Mouse (Mus musculus): Measurements from ENCODE around the gene Pkm.

The Pkm gene

DNA sequence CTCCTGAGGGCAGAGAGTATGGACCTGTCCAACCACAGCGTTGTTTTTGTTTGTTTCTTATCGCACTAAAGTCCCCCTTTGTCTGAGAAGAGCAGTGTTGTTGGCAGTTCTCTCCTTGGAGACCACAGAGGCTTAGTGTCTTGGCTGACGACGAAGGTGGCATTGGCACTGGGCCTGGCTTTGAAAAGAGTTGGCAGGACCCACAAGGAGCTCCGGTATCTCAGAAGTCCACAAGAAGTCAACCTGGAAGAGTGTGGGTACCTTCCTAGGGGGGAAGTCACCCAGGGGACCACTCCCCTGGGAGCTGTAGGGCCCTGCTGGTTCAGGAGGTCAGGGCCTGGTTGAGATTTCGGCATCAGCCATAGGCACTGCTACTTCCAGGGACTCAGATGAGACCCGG is 44.9 kb downstream of the Pkm start:
- in situ Hi-C loops (cut with MboI; ENCODE audit: low sequenced_read_pairs): no loop called here

DNA sequence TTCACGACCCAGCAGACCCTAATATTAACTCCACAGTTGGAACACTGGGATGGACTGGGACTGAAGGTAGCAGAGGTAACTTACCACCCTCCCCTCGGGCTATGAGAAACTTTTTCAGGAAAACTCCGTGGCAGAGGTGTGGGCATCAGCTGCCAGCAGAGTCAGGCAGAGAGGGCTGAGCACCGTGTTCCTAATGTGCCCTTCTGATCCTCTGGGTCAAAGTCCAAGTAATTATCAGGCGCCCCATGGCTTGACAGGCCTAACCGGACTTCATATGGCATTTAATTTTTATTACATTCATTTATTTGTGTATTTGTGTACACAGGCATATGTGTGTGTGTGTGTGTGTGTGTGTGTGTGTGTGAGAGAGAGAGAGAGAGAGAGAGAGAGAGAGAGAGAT is 46.9 kb downstream of the Pkm start:
- in situ Hi-C loops (cut with MboI; ENCODE audit: low sequenced_read_pairs): no loop called here

DNA sequence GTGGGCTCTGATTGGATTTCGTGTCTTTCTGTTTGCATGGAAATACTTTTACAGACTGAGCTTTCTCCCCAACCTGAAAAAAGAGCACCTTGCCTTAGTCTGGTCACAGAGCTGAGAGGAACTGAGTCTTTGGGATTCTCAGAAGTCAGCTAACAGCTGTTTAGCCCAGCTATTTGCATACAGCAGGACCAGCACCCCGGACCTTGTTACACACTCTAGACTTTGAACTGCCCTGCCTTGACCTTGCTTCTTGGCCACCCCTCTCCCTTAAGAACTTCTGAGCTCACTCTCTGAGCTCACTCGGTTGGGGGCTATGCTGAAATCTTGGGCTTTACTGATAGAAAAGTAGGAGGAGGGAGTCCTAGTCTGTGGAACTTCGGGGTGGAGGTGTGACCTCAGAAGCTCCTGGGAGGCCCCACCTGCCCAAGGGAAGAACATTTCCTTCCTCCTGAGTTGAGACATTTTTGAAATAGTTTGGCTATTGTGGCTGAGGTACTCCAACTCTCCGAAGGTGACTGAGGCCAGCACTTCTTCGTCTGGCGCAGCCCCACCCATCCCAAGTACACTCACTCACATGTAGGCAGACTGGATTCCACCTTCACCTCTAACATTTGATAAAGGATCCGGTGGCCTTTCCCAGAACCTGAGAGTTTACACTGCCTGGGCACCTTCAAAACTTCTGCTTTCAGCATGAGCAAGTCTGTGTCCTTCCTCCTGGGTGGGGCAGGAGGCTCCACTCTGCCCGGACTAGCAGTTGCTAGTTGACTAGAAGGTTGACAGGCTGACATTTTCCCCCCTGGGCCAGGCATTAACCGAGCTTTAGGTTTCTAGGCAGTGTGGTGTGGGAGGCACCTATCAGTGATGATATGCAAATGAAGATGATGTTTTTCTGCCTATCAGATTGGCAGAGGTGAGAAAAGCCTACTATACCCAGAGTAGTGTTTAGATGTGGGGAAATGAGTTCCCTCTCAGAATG is 51.0 kb downstream of the Pkm start:
- in situ Hi-C loops (cut with MboI; ENCODE audit: low sequenced_read_pairs): no loop called here

DNA sequence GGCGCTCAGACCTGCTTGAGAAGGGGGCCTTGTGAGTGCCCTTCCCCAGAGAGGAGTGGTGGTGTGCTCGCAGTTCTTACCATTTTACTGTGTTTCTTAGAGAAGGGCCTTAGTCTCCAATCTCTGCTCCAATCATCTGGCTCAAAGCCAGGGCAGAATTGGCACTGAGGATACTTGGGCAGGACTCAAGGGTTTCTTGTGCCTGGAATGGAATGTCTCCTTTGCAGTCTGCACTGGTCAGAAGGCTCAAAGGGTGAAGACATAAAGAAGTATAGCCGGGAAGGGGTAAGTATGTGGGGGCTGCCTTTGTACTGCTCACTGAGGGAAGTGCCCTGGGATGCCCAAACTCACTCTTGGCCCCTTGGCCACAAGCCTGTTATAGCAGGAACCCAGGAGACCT is 53.1 kb downstream of the Pkm start:
- in situ Hi-C loops (cut with MboI; ENCODE audit: low sequenced_read_pairs): no loop called here

DNA sequence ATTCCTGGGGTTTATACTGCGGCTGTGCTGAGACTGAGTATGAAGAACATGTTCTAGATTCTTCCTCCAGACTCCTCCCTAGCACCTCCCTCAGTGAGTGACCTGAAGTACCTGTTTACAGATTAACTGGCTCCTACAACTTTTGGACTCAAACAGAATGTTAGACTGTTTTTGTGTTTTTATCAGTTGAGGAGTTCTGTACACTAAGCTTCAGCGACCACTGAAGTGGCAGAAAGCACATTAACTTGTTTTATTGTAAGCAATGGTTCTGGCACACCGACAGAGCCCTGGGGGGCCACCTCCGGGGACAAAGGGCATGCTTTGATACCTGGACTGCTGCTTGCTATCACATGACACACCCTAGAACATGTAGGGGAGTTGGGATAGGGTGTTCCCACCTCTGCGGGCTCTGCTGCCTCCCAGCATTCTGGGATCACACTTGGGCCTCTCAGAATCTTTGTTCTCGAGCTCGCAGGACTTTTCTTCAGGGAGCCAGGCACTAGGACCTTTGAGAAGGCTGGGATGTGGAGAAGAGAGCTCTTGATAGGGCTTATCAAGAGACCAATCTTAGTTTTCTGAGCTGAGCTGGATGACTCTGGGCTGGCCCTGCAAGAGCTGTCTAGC is 60.2 kb downstream of the Pkm start:
- in situ Hi-C loops (cut with MboI; ENCODE audit: low sequenced_read_pairs): no loop called here

DNA sequence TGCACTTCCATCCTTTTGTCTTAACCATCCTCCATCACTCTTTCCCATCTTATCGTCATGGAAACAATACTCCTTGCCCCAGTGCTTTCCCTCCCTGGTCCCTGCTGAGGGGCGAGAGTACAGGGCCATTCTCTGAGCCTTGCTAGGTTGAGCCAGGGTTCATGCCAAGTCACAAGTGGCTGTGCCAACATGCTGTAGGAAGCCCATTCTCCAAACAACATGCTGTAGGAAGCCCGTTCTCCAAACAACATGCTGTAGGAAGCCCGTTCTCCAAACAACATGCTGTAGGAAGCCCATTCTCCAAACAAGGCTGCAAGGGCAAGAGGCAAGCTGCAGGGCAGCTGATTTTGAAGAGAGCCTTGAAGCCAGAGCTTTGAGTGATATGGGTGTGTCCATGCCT is 62.1 kb downstream of the Pkm start:
- in situ Hi-C loops (cut with MboI; ENCODE audit: low sequenced_read_pairs): no loop called here

DNA sequence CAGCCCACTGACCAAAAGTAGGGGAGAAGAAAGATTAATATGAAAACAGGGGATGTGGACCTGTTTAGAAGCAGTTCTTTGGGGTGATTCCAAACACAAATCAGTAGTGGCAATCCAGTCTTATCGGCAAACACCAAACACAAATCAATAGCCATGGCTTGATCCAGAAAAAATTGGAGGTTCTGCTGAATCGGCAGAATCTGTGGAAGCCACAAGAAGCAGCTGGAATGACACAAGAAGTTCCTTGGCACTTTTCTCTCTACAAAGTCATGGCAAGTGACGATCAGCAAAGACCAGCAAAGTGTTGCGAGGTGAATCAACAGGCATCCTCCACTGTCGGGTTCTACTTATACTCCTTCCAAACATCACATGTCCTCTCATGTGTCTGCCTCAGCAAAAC is 65.0 kb downstream of the Pkm start:
- in situ Hi-C loops (cut with MboI; ENCODE audit: low sequenced_read_pairs): loop anchor here (10.0 kb wide), 1 partner anchor 234 kb away; no protein-coding TSS in a partner anchor

DNA sequence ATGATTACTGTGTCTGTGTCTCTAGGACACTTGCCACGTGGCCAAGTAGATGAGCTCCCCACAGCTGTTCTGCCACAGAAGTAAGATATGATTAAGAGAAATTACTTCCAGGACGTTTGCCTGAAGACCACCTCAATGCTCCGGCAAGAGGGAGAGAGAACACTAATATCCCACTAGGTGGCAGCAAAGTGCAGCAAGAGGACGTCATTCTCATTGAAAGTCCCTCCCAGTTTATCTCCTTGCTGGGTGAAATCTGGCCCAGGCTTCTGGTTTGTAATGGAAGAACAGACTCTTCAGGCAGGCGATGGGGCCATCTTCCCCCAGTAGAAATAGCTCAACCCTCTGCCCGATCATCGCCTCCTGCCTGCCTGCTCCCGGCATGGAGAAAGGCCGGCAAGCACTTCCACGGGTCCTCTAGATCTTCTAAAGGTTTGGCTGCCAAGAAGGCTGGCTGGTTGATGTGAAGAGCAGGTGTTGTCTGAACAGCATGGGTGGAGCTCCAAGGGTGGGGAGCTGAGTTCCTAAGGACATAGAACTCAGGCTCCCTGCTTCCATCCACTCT is 67.0 kb downstream of the Pkm start:
- in situ Hi-C loops (cut with MboI; ENCODE audit: low sequenced_read_pairs): loop anchor here (10.0 kb wide), 1 partner anchor 232 kb away; no protein-coding TSS in a partner anchor

DNA sequence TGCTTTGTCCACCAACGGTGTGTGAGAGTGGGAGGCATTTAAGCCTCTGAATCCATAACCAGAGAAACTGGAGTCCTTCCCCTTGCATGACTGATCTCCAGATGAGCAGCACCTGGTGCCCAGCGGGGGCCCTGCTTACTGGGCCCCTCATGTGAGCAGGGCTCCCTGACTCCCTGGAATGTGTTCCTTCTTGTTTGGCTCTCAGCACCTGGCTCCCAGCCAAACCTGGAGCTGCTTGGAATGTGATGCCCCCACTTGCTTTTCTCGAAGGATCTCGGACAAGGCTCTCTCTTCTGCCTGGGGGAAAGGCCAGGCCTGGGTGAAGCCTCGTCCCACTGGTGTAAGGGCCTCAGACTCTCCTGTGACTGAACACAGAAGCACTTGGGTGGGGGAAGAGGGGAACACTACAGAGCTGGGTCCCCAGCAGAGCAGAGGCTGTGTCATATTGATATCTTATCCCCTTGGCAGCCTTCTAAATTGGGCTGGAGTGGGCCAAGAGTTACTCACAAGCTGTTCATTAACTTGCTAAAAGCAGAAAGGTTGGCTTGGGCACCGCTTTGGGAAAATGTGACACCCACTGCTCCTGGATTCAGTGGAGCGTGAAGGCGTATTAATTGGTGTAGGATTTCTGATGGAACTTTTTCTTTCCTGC is 67.7 kb downstream of the Pkm start:
- in situ Hi-C loops (cut with MboI; ENCODE audit: low sequenced_read_pairs): loop anchor here (10.0 kb wide), 1 partner anchor 231 kb away; no protein-coding TSS in a partner anchor

DNA sequence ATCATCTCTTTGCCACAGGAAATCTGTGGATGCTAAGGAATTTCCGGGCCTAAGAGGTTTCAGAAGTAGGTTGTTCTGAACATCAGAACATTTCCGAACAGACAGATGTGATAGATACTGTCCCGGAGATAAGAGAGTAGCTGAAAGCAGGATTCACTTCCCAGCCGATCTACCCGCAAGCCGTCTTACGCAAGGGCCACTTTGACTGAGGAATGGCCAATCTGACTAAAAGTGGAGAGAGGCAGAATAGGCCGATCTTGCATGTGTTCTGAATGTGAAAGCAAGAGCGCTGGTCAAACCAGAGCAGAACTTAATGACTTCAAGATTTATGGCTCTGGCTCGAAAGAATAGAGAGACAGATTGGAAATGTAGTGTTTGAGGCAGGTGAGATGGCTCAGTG is 69.3 kb downstream of the Pkm start:
- in situ Hi-C loops (cut with MboI; ENCODE audit: low sequenced_read_pairs): loop anchor here (10.0 kb wide), 1 partner anchor 229 kb away; no protein-coding TSS in a partner anchor

DNA sequence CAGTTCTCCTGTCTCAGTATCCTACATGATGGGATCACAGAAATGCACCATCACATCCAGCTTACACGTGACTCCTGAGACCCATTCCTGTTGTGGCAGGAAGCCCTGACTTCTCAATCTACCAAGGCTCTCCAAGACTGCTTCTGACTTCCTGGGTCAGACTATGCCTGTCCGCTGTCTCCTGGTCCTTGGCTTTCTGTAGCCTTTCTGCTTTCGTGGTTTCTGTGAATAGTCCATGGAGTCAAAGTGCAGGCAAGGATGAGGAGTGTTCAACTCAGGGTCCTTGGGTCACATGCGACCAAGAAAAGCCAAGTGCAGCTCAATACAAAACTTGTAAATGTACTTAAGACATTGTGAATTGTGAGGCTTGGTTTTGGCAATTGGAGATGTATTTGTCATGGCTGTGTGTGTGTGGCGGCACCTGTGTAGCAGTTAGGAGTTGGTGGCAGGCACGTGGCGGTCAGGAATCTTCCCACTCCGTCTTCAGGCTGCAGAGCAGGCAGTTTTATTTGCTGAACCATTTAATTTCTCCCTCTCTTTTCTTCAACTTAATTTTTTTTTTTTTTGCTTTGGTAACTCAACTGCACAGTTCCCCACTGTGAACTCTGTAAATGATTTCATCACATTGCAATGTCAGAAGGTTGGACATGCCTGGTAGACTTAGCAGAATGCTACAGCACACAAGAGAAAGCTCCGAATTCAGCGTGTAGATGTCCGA is 71.6 kb downstream of the Pkm start:
- in situ Hi-C loops (cut with MboI; ENCODE audit: low sequenced_read_pairs): loop anchor here (10.0 kb wide), 1 partner anchor 227 kb away; no protein-coding TSS in a partner anchor

Data from CH12F3 (cell line).